8 mouse cellular contexts compared by ENCODE assay signal in genomic region chr17:83276000-83276891, GRCm38 (mm10).
DNase-seq lines count a peak whose midpoint lies in the region; ATAC-seq and TF ChIP-seq lines count a peak whose summit lies in the region.

No protein-coding gene starts in this region.

- DNase-seq in brain, embryonic 14.5 days (ENCODE audit: low read depth): peak; percentile 78
- DNase-seq in forebrain, postnatal 0 days: peak; percentile 82
- DNase-seq in heart, postnatal 25 days (ENCODE audit: low spot score): peak; percentile 73
- peak; percentile 37 to 57 for DNase-seq in layer of hippocampus, adult 18-20 months (ENCODE audit: low spot score in 2 of 2)
- peak; percentile 44 for DNase-seq in testis, postnatal 14 days (ENCODE audit: low spot score)

- 6% methylated on average over 56 of the region's 64 CpGs for WGBS in forebrain, postnatal 0 days
- 1% methylated on average over 63 of the region's 64 CpGs for WGBS in lung, embryonic 15.5 days

- H3K27me3 ChIP-seq in E14TG2a.4 (ENCODE audit: insufficient read depth, low read length): peaks cover 77% of the 10 kb centered on the region
- no peaks in the 10 kb centered on the region for H3K27me3 ChIP-seq in forebrain, postnatal 0 days (ENCODE audit: insufficient read depth, low read length)
- H3K27me3 ChIP-seq in lung, embryonic 15.5 days: no peaks in the 10 kb centered on the region

- no peak for TF ChIP-seq CTCF in E14TG2a.4 (conservative IDR thresholded peaks at IDR 0.05; ENCODE audit: low read length)
- TF ChIP-seq CTCF in brain, embryonic 14.5 days (IDR thresholded peaks at IDR 0.05; ENCODE audit: borderline replicate concordance, extremely low read depth, insufficient read depth, insufficient read length): no peak
- no peak; the same call in 1 of the 2 replicates for TF ChIP-seq CTCF in forebrain, postnatal 0 days (IDR thresholded peaks at IDR 0.05; ENCODE audit: low read depth)

- TF ChIP-seq POLR2A in brain, embryonic 14.5 days (IDR thresholded peaks at IDR 0.05; ENCODE audit: borderline replicate concordance, extremely low read depth, insufficient read depth, insufficient read length, poor library complexity, severe bottlenecking): peak; percentile 12; the same call in 1 of the 2 replicates

- ATAC-seq in forebrain, postnatal 0 days: peak; percentile 81
- peak; percentile 85 for ATAC-seq in lung, embryonic 15.5 days (ENCODE audit: borderline replicate concordance, extremely low read depth, low FRiP score, low TSS enrichment)
- ATAC-seq in neutrophil, adult 5-6 weeks (ENCODE audit: extremely low read depth, insufficient number of reproducible peaks, low FRiP score, poor library complexity, severe bottlenecking): peak; percentile 39; the same call in 1 of the 2 replicates

- peak overlapping the region; percentile 78 for H3K4me3 ChIP-seq in E14TG2a.4 (replicated peaks; ENCODE audit: low read length)
- H3K4me3 ChIP-seq in forebrain, postnatal 0 days (ENCODE audit: low read depth, low read length): peak overlapping the region; percentile 52
- H3K4me3 ChIP-seq in lung, embryonic 15.5 days: peak overlapping the region; percentile 51

- peaks cover 52% of the 10 kb centered on the region for H3K4me1 ChIP-seq in E14TG2a.4 (replicated peaks; ENCODE audit: low read depth, low read length)
- H3K4me1 ChIP-seq in forebrain, postnatal 0 days (ENCODE audit: insufficient read depth): 0 out of 2 replicates have a peak, but pooled peaks cover 8% of the 10 kb centered on the region
- H3K4me1 ChIP-seq in lung, embryonic 15.5 days: peaks cover 34% of the 10 kb centered on the region

- H3K9ac ChIP-seq in forebrain, postnatal 0 days: peak overlapping the region; percentile 67
- H3K9ac ChIP-seq in lung, embryonic 15.5 days: peak overlapping the region; percentile 46

- H3K27ac ChIP-seq in forebrain, postnatal 0 days (ENCODE audit: low read depth, low read length): peak overlapping the region; percentile 57
- H3K27ac ChIP-seq in lung, embryonic 15.5 days: peak overlapping the region; percentile 92

- H3K36me3 ChIP-seq in E14TG2a.4 (ENCODE audit: insufficient read depth, low read length): no peaks in the 10 kb centered on the region
- no peaks in the 10 kb centered on the region for H3K36me3 ChIP-seq in forebrain, postnatal 0 days (ENCODE audit: insufficient read depth)
- H3K36me3 ChIP-seq in lung, embryonic 15.5 days: no peaks in the 10 kb centered on the region

- intact Hi-C loops in heart, postnatal 25 days (cut with DNase I): loop anchor here (5.0 kb wide), 3 partner anchors 56 to 156 kb away; partner anchors contain the start of gene Eml4

- peak overlapping the region; percentile 94 for H3K4me2 ChIP-seq in forebrain, postnatal 0 days (ENCODE audit: low read depth)
- peak overlapping the region; percentile 79 for H3K4me2 ChIP-seq in lung, embryonic 15.5 days

- no peaks in the 10 kb centered on the region for H3K9me3 ChIP-seq in E14TG2a.4 (ENCODE audit: low read length)
- H3K9me3 ChIP-seq in forebrain, postnatal 0 days (ENCODE audit: low read length): no peaks in the 10 kb centered on the region
- H3K9me3 ChIP-seq in lung, embryonic 15.5 days: no peaks in the 10 kb centered on the region

Comparison
In these comparisons a context has a peak if more than half of its experiments do, and no peak if none do; other contexts are left out.
1. Peak in every context shown above with its lines: DNase-seq, ATAC-seq, H3K4me3 ChIP-seq and H3K27ac ChIP-seq.